Mouse (Mus musculus) intestine, embryonic 14.5 days (tissue): ENCODE data around the gene Fbxl8. TPM values are rescaled to one million over a fixed set of nuclear protein-coding genes. Genes with fewer than 3 reads are reported as not detected.

Experiments used
- microRNA counts: library from miRNA; unstranded; fragments of <30 nt; microRNA quantifications from one replicate; lab custom pipeline; 2016
- microRNA-seq: library from miRNA; unstranded; fragments of <30 nt; microRNA quantifications from one replicate; pipeline ENCODE4, GENCODE M21; 2016
- polyA plus RNA-seq: library from polyadenylated mRNA; unstranded; fragments of >200 nt; fragmentation: Nextera tagmentation; extraction: Ambion mirVana; gene quantifications from 2 replicates; pipeline ENCODE4 v1.2.1, GENCODE M21; 2014

Gene Fbxl8
- polyA plus RNA-seq, 1 experiment from 2014 or later, result 4.9 TPM

MicroRNAs encoded within 50 kb of the gene (microRNA counts, 519-probe panel; counts per million panel counts)
- 2,954 counts per million, percentile 33 among the panel's probes with 10 or more counts for microRNA mmu-miR-328 (lab: Ali Mortazavi, UCI)

Small RNA genes lying within 50 kb of the gene (microRNA-seq; reads per million reads assigned to microRNA genes)
- gene Gm27320 (not detected), gene Mir328 (258 reads per million, percentile 67 among the genes with 10 or more reads in this experiment)

Other genes with a start within 250 kb of the Fbxl8 start
- gene Ces3a, start 216.0 kb upstream of the Fbxl8 start, polyA plus RNA-seq, result not detected in 2 replicates
- gene Ces3b, start 180.9 kb upstream of the Fbxl8 start, polyA plus RNA-seq, result not detected in 2 replicates
- not detected in 2 replicates for gene Ces4a, start 132.8 kb upstream of the Fbxl8 start, polyA plus RNA-seq
- 52.5 and 62.8 TPM in 2 replicates for gene Cbfb, start 94.0 kb upstream of the Fbxl8 start, polyA plus RNA-seq
- gene D230025D16Rik, start 39.5 kb upstream of the Fbxl8 start, polyA plus RNA-seq, result 29.5 and 29.8 TPM in 2 replicates
- gene B3gnt9, start 9.5 kb upstream of the Fbxl8 start, polyA plus RNA-seq, result 19.1 and 20.3 TPM in 2 replicates
- gene Tradd, start within 50 bp of the Fbxl8 start, polyA plus RNA-seq, result 26.2 and 26.8 TPM in 2 replicates
- 0.35 TPM in 1 of 2 replicates, not detected in the other for gene Hsf4, start 5.2 kb downstream of the Fbxl8 start, polyA plus RNA-seq
- 1.3 and 1.4 TPM in 2 replicates for gene Nol3, start 11.5 kb downstream of the Fbxl8 start, polyA plus RNA-seq
- 9.1 and 11.7 TPM in 2 replicates for gene 4931428F04Rik, start 25.2 kb downstream of the Fbxl8 start, polyA plus RNA-seq
- gene Exoc3l, start 31.5 kb downstream of the Fbxl8 start, polyA plus RNA-seq, result 9.8 and 10.1 TPM in 2 replicates
- 114 and 119 TPM in 2 replicates for gene E2f4, start 33.0 kb downstream of the Fbxl8 start, polyA plus RNA-seq
- 16.8 and 17.7 TPM in 2 replicates for gene Elmo3, start 41.0 kb downstream of the Fbxl8 start, polyA plus RNA-seq
- gene Lrrc29, start 61.6 kb downstream of the Fbxl8 start, polyA plus RNA-seq, result 1.9 and 2.3 TPM in 2 replicates
- gene Tmem208, start 61.7 kb downstream of the Fbxl8 start, polyA plus RNA-seq, result 136 and 138 TPM in 2 replicates
- gene Fhod1, start 83.3 kb downstream of the Fbxl8 start, polyA plus RNA-seq, result 3.2 and 3.5 TPM in 2 replicates
- 1.5 and 2.3 TPM in 2 replicates for gene Slc9a5, start 84.2 kb downstream of the Fbxl8 start, polyA plus RNA-seq
- 0.19 and 0.27 TPM in 2 replicates for gene Plekhg4, start 108.6 kb downstream of the Fbxl8 start, polyA plus RNA-seq
- gene Kctd19, start 148.9 kb downstream of the Fbxl8 start, polyA plus RNA-seq, result 0.11 TPM in 1 of 2 replicates, not detected in the other
- 0.11 and 0.16 TPM in 2 replicates for gene Lrrc36, start 148.9 kb downstream of the Fbxl8 start, polyA plus RNA-seq
- gene Tppp3, start 206.9 kb downstream of the Fbxl8 start, polyA plus RNA-seq, result 36.2 and 39.8 TPM in 2 replicates
- 25.0 and 25.2 TPM in 2 replicates for gene Zdhhc1, start 232.3 kb downstream of the Fbxl8 start, polyA plus RNA-seq